Mouse (Mus musculus) small intestine, adult 2 months (tissue): ENCODE results near the gene Mosmo.

ENCODE experiments used
- CTCF ChIP-seq: fragments of 200-500 bp; IDR thresholded peaks from 2 replicates; pipeline ENCODE4 v1.5.1; 2012; ENCODE audit warnings: low read depth, mild to moderate bottlenecking, control low read depth, inconsistent platforms, low read length, moderate library complexity, mixed read lengths; ENCODE audit not compliant: insufficient replicate concordance, insufficient read length; ENCODE audit errors: extremely low read depth
- POLR2A ChIP-seq: fragments of 200-500 bp; IDR thresholded peaks from 2 replicates; pipeline ENCODE4 v1.6.1; 2012; ENCODE audit warnings: low read depth, mild to moderate bottlenecking, control low read depth, inconsistent platforms, low read length, moderate library complexity

DNA sequence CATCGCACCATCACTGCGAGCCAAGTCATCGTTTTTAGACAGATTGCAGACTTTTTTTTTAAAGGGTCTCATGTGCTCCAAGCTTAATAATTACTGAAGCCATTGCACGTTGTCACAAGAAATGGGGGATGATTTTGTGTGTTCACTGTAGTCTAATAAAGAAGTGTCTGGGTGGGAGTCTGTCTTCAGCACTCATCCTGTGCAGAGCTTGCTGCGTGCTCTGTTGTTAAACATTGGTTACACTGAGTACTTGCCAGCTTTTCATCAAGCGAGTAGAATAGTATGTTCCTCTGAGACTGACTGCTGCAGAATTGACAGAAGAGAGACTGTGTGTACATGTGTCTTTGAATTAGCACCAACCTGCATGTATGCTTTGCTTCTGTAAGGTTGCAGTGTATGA, 7.8 kb downstream of the Mosmo start:
- TF ChIP-seq POLR2A (no peak), CTCF (no peak)
